ENCODE assay signal across 29 mouse cellular contexts in the genomic region with DNA sequence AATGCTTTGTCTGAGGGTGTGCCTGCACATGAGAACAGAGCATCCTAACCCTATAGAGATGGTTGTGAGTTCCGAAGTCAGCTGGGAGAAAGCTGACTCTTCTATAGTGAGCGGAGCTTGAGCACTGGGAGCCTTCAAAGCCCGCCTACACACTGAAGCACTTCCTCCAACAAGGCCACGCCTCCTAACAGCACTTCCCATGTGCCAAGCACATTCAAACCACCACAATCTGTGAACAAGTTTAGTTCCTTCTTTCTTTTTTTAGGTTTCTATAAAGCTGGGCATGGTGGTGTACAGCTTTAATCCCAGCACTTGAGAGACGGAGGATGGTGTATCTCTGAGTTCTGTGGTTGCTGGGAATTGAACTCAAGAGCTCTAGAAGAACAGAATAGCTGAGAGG. TPM values are rescaled to one million over a fixed set of nuclear protein-coding genes. Genes with fewer than 3 reads are reported as not detected.
A peak's percentile ranks its signal among the peaks of the same experiment; 100 is the strongest.
DNase-seq lines count a peak whose midpoint lies in the region; ATAC-seq lines count a peak whose summit lies in the region.
"Had no signal": no experiment of that assay in that cellular context is flagged by ENCODE, and none has a peak within 500 bp of the region (broad histone marks: within the 10 kb centered on the region; RNA-seq: fewer than 3 reads in every experiment).

No protein-coding gene starts in this region.

- 88% methylated on average over 5 of the region's 5 CpGs for WGBS in intestine, embryonic 16.5 days

- intact Hi-C loops in left cerebral cortex, postnatal 14 days (cut with DNase I), result no loop called here

- H3K4me2 ChIP-seq in intestine, embryonic 16.5 days (ENCODE audit: low read depth, low read length), result no peak overlapping the region
- H3K4me2 ChIP-seq: hindbrain, embryonic 12.5 days; limb, embryonic 12.5 days; liver, embryonic 11.5 days; midbrain, embryonic 13.5 days; neural tube, embryonic 13.5 days had no signal

- no peak overlapping the region for H3K27ac ChIP-seq in intestine, embryonic 16.5 days (ENCODE audit: low read length)
- H3K27ac ChIP-seq: embryonic facial prominence, embryonic 10.5 days; forebrain, embryonic 10.5 days; heart, adult 2 months; heart, embryonic 13.5 days; hindbrain, embryonic 12.5 days; kidney, postnatal 0 days; limb, embryonic 12.5 days; midbrain, embryonic 13.5 days; neural tube, embryonic 13.5 days had no signal

- no peak for ATAC-seq in CD4-positive, CD25-positive, alpha-beta regulatory T cell, adult 4 months
- 0 out of 2 replicates have a peak, but pooled peaks have one; percentile 40 for ATAC-seq in erythroblast, adult 5-6 weeks (replicated peaks; ENCODE audit: low FRiP score, poor library complexity, severe bottlenecking)
- ATAC-seq in intestine, embryonic 16.5 days, result no peak
- ATAC-seq: forebrain, embryonic 16.5 days; liver, postnatal 0 days; lung, postnatal 0 days; midbrain, embryonic 13.5 days had no signal

- peak; percentile 25 for DNase-seq in CD4-positive, CD25-positive, alpha-beta regulatory T cell, adult 2 months (ENCODE audit: low read depth, low spot score)
- peak; percentile 21 for DNase-seq in CD4-positive helper T cell, adult 2 months (ENCODE audit: low read depth, low spot score)
- peak; percentile 41 for DNase-seq in naive thymus-derived CD4-positive, alpha-beta T cell, adult 2 months (ENCODE audit: low read depth)
- DNase-seq in left cerebral cortex, postnatal 14 days (ENCODE audit: low spot score in 2 of 2), result no peak
- no peak for DNase-seq in layer of hippocampus, postnatal 10 days (ENCODE audit: low spot score in 2 of 2)
- DNase-seq: adrenal gland, postnatal 25 days; cerebellum, adult 9-10 months; gastrocnemius, postnatal 25 days; heart, adult 2 months; heart, postnatal 14 days; kidney, adult 2 months; liver, postnatal 0 days; right cerebral cortex, postnatal 4 days; thymus, postnatal 25 days had no signal

- no peaks in the 10 kb centered on the region for H3K4me1 ChIP-seq in intestine, embryonic 16.5 days (ENCODE audit: control insufficient read depth, insufficient read depth, low read length)
- H3K4me1 ChIP-seq: forebrain, embryonic 10.5 days; hindbrain, embryonic 12.5 days; limb, embryonic 12.5 days; midbrain, embryonic 13.5 days; neural tube, embryonic 13.5 days had no signal

- no peaks in the 10 kb centered on the region for H3K36me3 ChIP-seq in intestine, embryonic 16.5 days (ENCODE audit: control insufficient read depth, insufficient read depth, low read length)
- H3K36me3 ChIP-seq: embryonic facial prominence, embryonic 10.5 days; forebrain, embryonic 10.5 days; heart, embryonic 13.5 days; hindbrain, embryonic 12.5 days; limb, embryonic 12.5 days; midbrain, embryonic 13.5 days; neural tube, embryonic 13.5 days had no signal

- no peak overlapping the region for H3K4me3 ChIP-seq in intestine, embryonic 16.5 days (ENCODE audit: low read length)
- H3K4me3 ChIP-seq: embryonic facial prominence, embryonic 10.5 days; forebrain, embryonic 10.5 days; heart, adult 2 months; heart, embryonic 13.5 days; hindbrain, embryonic 12.5 days; limb, embryonic 12.5 days; megakaryocyte, embryonic 14.5 days; midbrain, embryonic 13.5 days; neural tube, embryonic 13.5 days had no signal

- H3K9ac ChIP-seq in intestine, embryonic 16.5 days (ENCODE audit: low read depth, low read length), result no peak overlapping the region
- H3K9ac ChIP-seq: heart, embryonic 13.5 days; hindbrain, embryonic 12.5 days; limb, embryonic 12.5 days; liver, postnatal 0 days; midbrain, embryonic 13.5 days; neural tube, embryonic 13.5 days had no signal

- H3K9me3 ChIP-seq in intestine, embryonic 16.5 days (ENCODE audit: control insufficient read depth, low read length), result no peaks in the 10 kb centered on the region
- H3K9me3 ChIP-seq: embryonic facial prominence, embryonic 10.5 days; forebrain, embryonic 10.5 days; heart, embryonic 13.5 days; hindbrain, embryonic 12.5 days; limb, embryonic 12.5 days; megakaryocyte, embryonic 14.5 days; midbrain, embryonic 13.5 days; neural tube, embryonic 13.5 days had no signal

- H3K27me3 ChIP-seq in intestine, embryonic 16.5 days (replicated peaks; ENCODE audit: control insufficient read depth, insufficient read depth, low read length), result no peaks in the 10 kb centered on the region
- H3K27me3 ChIP-seq: heart, embryonic 13.5 days; hindbrain, embryonic 12.5 days; limb, embryonic 12.5 days; megakaryocyte, embryonic 14.5 days; midbrain, embryonic 13.5 days; neural tube, embryonic 13.5 days had no signal

RNA-seq across cellular contexts. Expression of gene Slc25a12, which starts 9.9 kb away (rescaled TPM):
- 10 to 100 TPM; 74.4 to 89.2 TPM for polyA plus RNA-seq in CD4-positive, CD25-positive, alpha-beta regulatory T cell, adult 4 months (2017; shearing (Covaris generic))
- 5.8 and 11.5 TPM in 2 replicates for total RNA-seq in erythroblast, adult 5-6 weeks (2015; ENCODE audit: low replicate concordance)
- total RNA-seq in erythroblast, adult 5-6 weeks (2017; ENCODE audit: low replicate concordance), result 11.6 and 13.2 TPM in 2 replicates
- total RNA-seq in left cerebral cortex, postnatal 14 days (2021), result 100 to 1,000 TPM; 163 to 173 TPM
- 27.0 and 28.3 TPM in 2 replicates for polyA plus RNA-seq in intestine, embryonic 16.5 days (2015; fragmentation: Nextera tagmentation; extraction: Ambion mirVana)
- total RNA-seq in layer of hippocampus, postnatal 10 days (2021), result 100 to 1,000 TPM; 169 to 170 TPM

RNA-seq across cellular contexts. Expression of gene Hat1, which starts 11.3 kb away (rescaled TPM):
- 10 to 100 TPM; 57.1 to 58.8 TPM for polyA plus RNA-seq in CD4-positive, CD25-positive, alpha-beta regulatory T cell, adult 4 months (2017; shearing (Covaris generic))
- total RNA-seq in erythroblast, adult 5-6 weeks (2015; ENCODE audit: low replicate concordance), result 35.3 and 48.4 TPM in 2 replicates
- total RNA-seq in erythroblast, adult 5-6 weeks (2017; ENCODE audit: low replicate concordance), result 43.7 and 65.2 TPM in 2 replicates
- total RNA-seq in left cerebral cortex, postnatal 14 days (2021), result 10 to 100 TPM; 15.6 to 19.1 TPM
- polyA plus RNA-seq in intestine, embryonic 16.5 days (2015; fragmentation: Nextera tagmentation; extraction: Ambion mirVana), result 90.3 and 101 TPM in 2 replicates
- total RNA-seq in layer of hippocampus, postnatal 10 days (2021), result 10 to 100 TPM; 18.9 to 19.8 TPM

Comparison
In these comparisons a context has a peak if more than half of its experiments do, and no peak if none do; other contexts are left out.
1. DNase-seq: peak in CD4-positive, CD25-positive, alpha-beta regulatory T cell, adult 2 months (single experiment), CD4-positive helper T cell, adult 2 months (single experiment) and naive thymus-derived CD4-positive, alpha-beta T cell, adult 2 months (single experiment); none in left cerebral cortex, postnatal 14 days (0 of 2) and layer of hippocampus, postnatal 10 days (0 of 2).
2. RNA of gene Slc25a12, which starts 9.9 kb away (total RNA-seq): 163 to 173 TPM in left cerebral cortex, postnatal 14 days and 169 to 170 TPM in layer of hippocampus, postnatal 10 days; 5.8 to 13.2 TPM in erythroblast, adult 5-6 weeks; every median in the first group is over 10 times any median in the second.